Mouse (Mus musculus): ENCODE data around the gene Gpr150.

Gpr150 gene

DNA sequence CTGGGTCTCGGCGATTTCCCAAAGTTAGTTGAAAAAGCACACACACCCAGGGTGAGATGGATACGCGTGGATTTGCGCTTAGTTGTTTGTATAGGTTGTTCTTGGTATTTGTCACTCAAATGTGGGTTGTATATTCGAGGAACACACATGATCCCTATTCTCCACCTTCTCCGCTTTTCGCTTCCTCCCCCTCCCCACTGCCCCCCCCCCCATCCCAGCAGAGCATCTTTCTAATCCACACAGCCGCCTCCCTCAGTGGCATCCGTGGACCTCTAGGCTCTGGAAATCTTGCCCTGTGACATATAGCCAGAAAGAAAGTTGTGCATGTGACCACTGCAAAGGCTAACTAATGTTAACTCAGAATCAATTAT, at the start of gene Gpr150:
Gene Gpr150 (minus strand): TSS at position 101 of the 371 bp plus-strand sequence.
- DNase-seq (ENCODE audit: low read depth, low spot score), result no peak

DNA sequence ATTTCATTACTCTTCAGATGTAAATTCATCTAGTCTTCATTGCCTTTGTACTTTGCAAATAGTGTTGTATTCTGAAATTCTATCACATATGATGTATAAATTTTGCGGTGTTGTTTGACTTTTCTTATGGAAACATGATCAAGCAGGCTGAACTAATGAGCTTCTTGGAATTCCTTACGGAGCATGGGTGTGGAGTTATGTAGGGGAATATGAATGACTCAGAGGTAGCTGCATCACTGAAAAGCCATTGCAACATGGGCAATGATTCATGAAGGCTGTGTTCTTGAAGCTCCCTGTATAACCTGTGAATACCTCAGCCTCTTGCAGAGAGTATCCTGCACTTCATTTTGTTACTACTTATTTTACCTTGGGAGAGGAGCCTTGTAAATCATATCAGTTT, 45.2 kb upstream of the Gpr150 start:
- no peak for DNase-seq (ENCODE audit: low read depth, low spot score)

GRCm38 (mm10) chr13:76098493-76099303, 41.9 kb upstream of the Gpr150 start, which contains the start of the genes Arsk and Ttc37:
Gene Arsk, minus strand, starts transcription at chr13:76098660.
Gene Ttc37, plus strand, starts transcription at chr13:76098734.
- peak; percentile 93 for DNase-seq (ENCODE audit: low read depth, low spot score)

DNA sequence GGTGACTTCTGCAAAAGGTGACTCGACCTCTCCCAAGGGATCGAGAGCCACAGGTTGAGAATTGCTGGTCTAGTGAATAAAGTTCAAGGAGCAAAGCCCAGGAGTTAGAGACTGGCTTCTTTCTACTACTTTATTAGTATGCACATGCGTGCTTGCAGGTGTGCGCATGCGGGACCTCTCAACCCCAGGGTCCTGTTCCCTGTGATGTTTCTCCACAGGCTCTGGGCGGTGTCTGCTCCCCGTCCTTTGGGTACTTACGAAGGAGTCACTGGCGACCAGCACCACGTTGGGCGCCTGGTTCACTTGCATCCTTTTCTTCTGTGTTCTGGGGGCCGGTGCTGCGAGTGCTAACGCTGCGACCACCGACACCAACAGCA, 41.3 kb upstream of the Gpr150 start:
- peak; percentile 16 for DNase-seq (ENCODE audit: low read depth, low spot score)

- DNase-seq (ENCODE audit: low read depth, low spot score), result no peak
Measured at GRCm38 (mm10) chr13:76074323-76074722, 17.5 kb upstream of the Gpr150 start.

GRCm38 (mm10) chr13:76064363-76064945, 7.7 kb upstream of the Gpr150 start:
- DNase-seq (ENCODE audit: low read depth, low spot score), result no peak

DNA sequence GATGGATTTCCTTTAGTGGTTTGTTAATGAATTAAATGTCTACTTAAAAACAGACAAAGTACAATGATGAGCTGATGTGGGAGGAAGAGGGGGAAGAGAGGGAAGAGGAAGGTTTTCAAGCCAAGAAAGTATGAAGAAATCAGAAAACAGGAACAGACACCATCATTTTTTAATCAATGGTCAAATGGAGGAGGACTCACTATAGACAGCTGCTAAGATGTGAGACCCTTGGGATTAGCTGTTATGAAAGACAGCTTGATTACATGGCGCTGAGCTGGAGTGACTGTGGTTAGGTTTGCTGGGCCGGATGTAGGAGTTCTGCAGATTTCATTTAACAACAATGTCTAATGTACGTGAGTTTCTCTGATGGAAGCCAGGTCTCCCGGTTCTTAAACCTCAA, 6.8 kb upstream of the Gpr150 start:
- DNase-seq (ENCODE audit: low read depth, low spot score), result no peak

DNA sequence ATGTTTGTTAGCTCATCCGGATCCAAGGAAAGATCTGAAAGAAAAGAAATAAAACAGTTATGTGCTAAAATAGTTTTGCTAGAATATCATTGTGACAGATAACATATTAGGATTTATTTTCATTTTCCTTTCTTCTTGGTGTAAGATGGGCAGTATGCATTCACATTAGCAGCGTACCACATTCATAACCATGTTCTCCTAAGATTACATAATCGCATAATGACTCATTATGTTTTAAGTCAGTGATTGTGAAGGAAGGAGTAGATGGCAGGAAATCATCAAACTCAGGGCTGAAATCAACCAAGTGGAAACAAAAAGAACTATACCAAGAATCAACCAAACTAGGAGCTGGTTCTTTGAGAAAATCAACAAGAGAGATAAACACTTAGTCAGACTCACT, 5.8 kb upstream of the Gpr150 start:
- no peak for DNase-seq (ENCODE audit: low read depth, low spot score)

GRCm38 (mm10) chr13:76062126-76062525, 5.3 kb upstream of the Gpr150 start:
- no peak for DNase-seq (ENCODE audit: low read depth, low spot score)

DNA sequence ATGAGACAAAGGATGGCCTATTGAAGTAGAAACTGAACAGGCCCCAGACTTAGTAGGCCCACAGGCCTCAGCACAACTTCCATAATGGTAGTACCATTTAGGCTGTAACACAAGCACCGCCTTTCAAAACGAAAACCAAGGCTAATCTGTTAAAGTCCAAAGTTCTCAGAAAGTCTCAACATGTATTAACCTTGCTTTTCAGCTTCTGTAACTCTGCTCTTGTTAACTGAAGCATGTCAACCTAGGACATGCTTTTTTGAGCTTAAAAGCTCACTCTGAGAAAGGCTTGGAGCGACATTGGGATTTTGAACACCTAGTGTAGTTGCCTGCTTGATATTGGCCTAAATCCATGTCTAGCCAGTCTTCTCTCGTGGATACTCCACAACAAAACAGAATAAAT, 2.8 kb upstream of the Gpr150 start:
- no peak for DNase-seq (ENCODE audit: low read depth, low spot score)

DNA sequence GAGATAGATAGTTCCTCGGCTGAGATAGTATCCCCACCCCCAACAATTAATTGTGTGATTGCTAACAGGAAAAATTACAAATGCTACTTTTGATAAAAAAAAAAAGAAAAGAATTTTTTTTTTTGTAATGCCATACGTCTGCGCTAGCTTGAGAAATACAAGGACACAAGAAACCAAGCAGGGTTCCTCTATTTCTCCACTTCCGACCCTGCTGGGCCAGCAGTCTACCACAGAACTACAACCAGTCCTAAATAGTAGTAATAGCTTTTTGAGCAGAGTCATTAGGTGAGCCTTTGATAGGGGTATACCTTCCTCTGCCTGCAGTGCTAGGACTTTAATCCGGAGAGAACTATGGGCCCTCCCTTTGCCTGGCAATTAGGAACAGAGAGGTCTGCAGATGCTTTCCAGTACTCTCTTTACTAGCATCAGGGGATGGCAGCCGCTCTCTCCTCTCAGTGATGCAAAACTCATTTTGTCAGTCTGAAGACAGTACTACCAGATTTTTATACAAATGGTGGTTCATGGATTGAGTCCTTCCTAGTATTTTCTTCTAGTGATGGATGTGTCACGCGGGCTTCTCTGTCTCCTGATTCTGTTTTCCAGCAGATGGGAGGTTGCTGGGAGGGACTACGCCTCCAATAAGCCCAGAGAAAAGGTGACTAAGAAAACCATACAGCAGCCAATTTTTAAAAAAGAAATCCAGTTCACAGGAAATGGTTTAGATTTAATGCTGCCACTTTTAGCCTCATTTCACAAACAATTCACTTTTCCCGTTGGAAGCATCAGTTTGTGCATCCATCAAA, 672 bp upstream of the Gpr150 start:
- DNase-seq (ENCODE audit: low read depth, low spot score), result no peak

DNA sequence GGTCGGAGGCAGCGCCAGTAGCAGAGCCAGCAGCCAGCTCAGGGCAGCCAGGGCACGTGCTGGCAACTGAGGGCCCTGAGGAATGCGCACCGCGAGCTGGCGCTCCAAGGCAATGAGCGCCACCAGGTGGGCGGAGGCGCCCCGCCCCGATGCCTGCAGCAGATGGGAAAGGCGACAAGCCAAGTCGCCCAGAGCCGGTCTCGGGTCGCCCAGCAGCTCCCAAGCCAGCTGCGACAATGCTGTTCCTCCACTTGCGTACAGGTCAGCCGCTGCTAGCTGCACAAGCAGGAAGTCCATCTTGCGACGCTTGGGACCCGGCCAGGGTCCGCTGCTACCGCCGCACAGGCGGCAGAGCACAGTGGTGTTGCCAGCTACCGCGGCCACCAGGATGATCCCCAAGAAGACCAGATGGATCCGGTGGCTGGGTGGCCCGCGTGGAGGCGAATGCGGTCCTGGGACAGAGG, 503 bp downstream of the Gpr150 start:
- DNase-seq (ENCODE audit: low read depth, low spot score), result peak; percentile 48

GRCm38 (mm10) chr13:76055391-76056232, 1.2 kb downstream of the Gpr150 start:
- DNase-seq (ENCODE audit: low read depth, low spot score), result peak; percentile 17

DNA sequence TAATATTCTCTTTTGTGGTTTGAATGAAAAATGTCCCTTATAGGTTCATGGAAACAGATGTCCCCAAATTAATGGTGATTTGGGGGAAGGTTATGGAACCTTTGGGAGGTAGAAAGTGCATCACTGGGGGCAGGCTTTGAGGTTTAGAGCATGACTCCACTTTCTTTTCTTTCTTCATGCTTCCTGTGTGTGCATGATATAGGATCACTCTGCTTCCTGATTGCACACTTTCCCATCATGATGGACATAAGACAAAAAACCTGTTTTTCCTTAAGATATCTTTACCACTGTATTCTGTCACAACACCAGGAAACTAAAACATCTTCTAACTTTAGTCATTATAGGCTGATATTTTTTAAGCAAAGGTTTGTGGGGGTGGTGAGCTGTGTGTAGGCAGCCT, 11.8 kb downstream of the Gpr150 start:
- no peak for DNase-seq (ENCODE audit: low read depth, low spot score)

GRCm38 (mm10) chr13:76042455-76042854, 14.3 kb downstream of the Gpr150 start:
- no peak for DNase-seq (ENCODE audit: low read depth, low spot score)

DNA sequence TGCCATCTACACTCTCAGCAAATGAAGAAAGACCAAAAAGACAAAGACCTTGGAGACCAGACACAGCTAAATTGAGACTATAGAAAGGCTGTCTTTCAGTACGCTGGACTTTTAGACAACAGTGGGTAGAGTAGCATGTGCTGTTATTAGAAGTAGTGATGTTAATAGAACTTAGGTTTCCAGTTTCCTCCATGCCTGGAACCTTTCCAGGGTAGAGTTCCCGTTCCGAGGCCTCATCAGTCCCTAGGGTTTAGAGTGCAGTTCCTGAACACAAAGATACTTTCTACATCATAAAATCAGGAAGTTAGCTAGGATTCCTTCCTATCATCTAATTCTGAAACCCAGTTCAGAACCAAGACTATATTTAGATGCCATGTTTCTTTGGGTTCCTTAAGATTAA, 32.2 kb downstream of the Gpr150 start:
- no peak for DNase-seq (ENCODE audit: low read depth, low spot score)

GRCm38 (mm10) chr13:76021782-76022181, 35.0 kb downstream of the Gpr150 start:
- no peak for DNase-seq (ENCODE audit: low read depth, low spot score)

DNA sequence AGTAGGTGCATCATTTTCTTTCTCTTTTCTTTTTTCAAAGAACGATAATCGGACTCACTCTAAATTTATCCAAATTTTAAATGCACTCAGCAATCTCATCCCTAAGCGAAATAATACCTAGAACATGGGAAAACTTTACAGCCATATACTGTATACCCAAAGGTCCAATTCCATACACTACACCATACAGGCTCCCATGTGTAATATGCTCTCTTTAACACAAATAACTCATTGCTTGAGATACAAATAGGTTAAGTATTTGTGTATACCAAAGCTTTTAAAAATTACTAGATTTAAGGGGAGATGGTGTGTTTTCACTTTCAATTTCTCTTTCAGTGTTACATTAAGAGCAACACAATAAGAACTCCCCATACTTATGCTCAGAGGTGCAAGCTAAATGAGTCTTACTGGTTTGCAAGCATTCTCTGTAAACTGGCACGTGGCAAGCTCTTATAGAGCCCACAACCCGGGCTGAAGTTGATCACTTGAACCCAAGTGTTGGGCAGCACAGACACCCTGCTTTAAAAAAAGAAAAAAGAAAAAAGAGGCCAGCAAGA, 37.9 kb downstream of the Gpr150 start:
- DNase-seq (ENCODE audit: low read depth, low spot score), result no peak

GRCm38 (mm10) chr13:76017974-76018843, 38.6 kb downstream of the Gpr150 start, which contains the start of gene Rfesd:
Gene Rfesd, minus strand, starts transcription at chr13:76018719.
- DNase-seq (ENCODE audit: low read depth, low spot score), result peak; percentile 97

GRCm38 (mm10) chr13:76017465-76017864, 39.3 kb downstream of the Gpr150 start:
- no peak for DNase-seq (ENCODE audit: low read depth, low spot score)
